Mouse (Mus musculus): ENCODE results near the gene Trabd2b.

DNA sequence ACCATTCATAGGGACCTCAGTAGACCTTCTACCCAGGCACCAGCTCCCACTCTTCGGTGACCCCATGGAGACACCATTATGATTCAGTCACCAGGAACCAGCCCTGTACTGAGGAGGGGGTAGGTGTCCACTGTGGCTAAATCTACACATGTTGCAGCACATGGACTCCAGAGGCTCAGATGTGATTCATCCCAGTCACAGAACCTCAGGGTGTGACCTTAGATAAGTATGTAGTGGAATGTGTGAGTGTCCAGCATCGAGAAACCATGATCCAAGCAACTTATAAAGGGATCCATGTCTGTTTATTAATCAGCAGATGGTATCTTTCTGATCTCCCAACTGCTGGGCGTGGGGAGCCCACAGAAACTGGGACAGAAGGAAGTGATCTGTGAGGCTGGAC, 18.2 kb upstream of the Trabd2b start:
- TF ChIP-seq CTCF (IDR thresholded peaks at IDR 0.05; ENCODE audit: low read depth) (no peak), EP300 (IDR thresholded peaks at IDR 0.05; ENCODE audit: low read depth) (no peak)

All from heart, postnatal 0 days (tissue).